Mouse (Mus musculus) spleen, adult 18-20 months (tissue): Measurements from ENCODE around the gene Crocc2.

Source experiments
- DNase-seq, 2 experiments: peaks; one replicate each; pipeline ENCODE4 v3.0.0; 2022; ENCODE audit warnings: mixed read lengths in 2 of 2

The Crocc2 gene

DNA sequence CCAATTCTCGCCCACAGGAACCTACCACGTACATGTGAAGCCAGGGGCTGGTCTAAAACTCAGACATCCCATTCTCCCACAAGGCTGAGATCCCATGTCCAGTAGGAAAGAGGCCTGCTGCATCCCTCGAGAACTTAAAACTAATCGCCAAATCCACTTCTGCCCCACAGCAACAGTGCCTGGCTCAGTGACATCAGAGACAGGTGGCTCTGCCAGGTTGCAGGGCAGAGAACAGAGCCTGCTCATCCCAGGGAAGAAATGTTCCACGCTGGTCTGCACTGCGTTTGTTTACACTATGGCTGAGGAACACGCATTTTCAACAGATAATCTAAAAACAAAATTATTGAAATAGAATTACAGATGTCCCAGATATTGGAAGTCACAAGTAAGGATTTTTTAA, 108.5 kb downstream of the Crocc2 start:
- no peak for DNase-seq
